Mouse (Mus musculus): ENCODE data around the gene S100a13. TPM values are rescaled to one million over a fixed set of nuclear protein-coding genes. Genes with fewer than 3 reads are reported as not detected.

The S100a13 gene
- total and polyA plus RNA-seq, 2 experiments from 2014 or later, result 86.2 to 146 TPM

DNA sequence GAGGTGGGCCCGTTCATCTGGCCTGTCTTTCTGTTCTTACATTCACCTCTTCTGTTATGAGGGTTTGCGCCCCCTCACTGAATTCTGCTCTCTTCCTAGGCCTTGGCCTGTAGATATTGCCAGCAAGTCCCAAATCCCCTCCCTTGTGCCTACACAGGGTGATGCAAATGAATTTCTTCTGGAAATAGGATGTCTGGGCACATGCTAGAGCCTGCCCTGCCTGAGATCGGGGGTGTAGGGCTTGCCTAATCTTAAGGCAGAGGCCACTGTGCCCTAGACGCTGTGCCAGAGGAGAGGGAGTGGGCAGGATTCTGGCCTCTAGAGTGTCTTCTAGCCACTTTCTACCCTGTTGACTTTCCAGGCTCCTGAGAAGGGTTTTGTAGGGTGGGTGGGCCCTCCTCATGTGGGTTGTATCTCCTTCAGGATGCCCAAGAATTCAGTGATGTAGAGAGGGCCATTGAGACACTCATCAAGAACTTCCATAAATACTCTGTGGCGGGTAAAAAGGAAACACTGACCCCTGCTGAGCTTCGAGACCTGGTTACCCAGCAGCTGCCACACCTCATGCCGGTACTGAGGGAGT, 13.1 kb downstream of the S100a13 start:
- no peak overlapping the region for H3K4me3 ChIP-seq (ENCODE audit: low read depth, low read length)
- WGBS, result 90% methylated on average over 7 of the region's 7 CpGs
- TF ChIP-seq CTCF (IDR thresholded peaks at IDR 0.05; ENCODE audit: low read depth) (no peak), EP300 (IDR thresholded peaks at IDR 0.05; ENCODE audit: low read depth) (no peak)
- no peaks in the 10 kb centered on the region for H3K4me1 ChIP-seq (ENCODE audit: control insufficient read depth, insufficient read depth)
- peaks cover 14% of the 10 kb centered on the region for H3K36me3 ChIP-seq (replicated peaks; ENCODE audit: control insufficient read depth, insufficient read depth, low read length)
- H3K4me2 ChIP-seq (ENCODE audit: low read depth, low read length), result no peak overlapping the region
- H3K27ac ChIP-seq (ENCODE audit: low read depth), result no peak overlapping the region
- DNase-seq (ENCODE audit: low spot score) (no peak), ATAC-seq (ENCODE audit: insufficient read depth, low read depth) (no peak)
- H3K9me3 ChIP-seq (replicated peaks; ENCODE audit: control insufficient read depth, low read length), result no peaks in the 10 kb centered on the region
- no peak overlapping the region for H3K9ac ChIP-seq (replicated peaks; ENCODE audit: low read depth, low read length)
- no peaks in the 10 kb centered on the region for H3K27me3 ChIP-seq (ENCODE audit: control insufficient read depth, insufficient read depth, low read length)

- no peak for TF ChIP-seq EP300 (IDR thresholded peaks at IDR 0.05; ENCODE audit: low read depth)
- no peak for TF ChIP-seq CTCF (IDR thresholded peaks at IDR 0.05; ENCODE audit: low read depth)
- Histone ChIP-seq H3K4me1 (ENCODE audit: control insufficient read depth, insufficient read depth) (no peaks in the 10 kb centered on the region), H3K9me3 (replicated peaks; ENCODE audit: control insufficient read depth, low read length) (no peaks in the 10 kb centered on the region), H3K4me2 (ENCODE audit: low read depth, low read length) (no peak overlapping the region), H3K27ac (ENCODE audit: low read depth) (no peak overlapping the region), H3K9ac (replicated peaks; ENCODE audit: low read depth, low read length) (no peak overlapping the region), H3K4me3 (ENCODE audit: low read depth, low read length) (no peak overlapping the region), H3K36me3 (replicated peaks; ENCODE audit: control insufficient read depth, insufficient read depth, low read length) (no peaks in the 10 kb centered on the region), H3K27me3 (ENCODE audit: control insufficient read depth, insufficient read depth, low read length) (no peaks in the 10 kb centered on the region)
- no peak for DNase-seq (ENCODE audit: low spot score)
- no peak for ATAC-seq (ENCODE audit: insufficient read depth, low read depth)
- WGBS, result 66% methylated on average over 5 of the region's 5 CpGs
These were observed 17.5 kb downstream of the S100a13 start for GRCm38 (mm10) chr3:90531713-90532112.

DNA sequence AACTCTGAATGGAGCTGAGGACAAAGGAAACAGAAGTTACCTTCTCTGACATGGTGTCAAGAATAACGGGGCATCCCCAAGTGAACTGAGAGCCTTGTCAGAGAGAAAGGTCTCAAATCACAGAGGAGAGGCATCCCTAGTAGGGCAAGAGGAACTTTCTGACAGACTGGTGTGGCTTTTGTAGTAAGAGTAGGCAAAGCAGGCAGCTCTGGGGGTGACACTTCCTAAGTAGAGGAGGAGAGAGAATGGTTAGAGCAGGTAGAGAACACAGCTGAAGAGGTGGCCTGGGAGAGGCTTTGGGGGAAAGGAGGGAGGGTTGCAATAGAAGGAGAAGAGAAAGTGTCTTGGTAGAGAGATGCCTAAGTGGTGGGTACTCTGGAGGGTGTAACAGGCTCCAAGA, 21.2 kb downstream of the S100a13 start:
- H3K4me3 ChIP-seq (ENCODE audit: low read depth, low read length), result no peak overlapping the region
- 68% methylated on average over 1 of the region's 1 CpGs for WGBS
- TF ChIP-seq EP300 (IDR thresholded peaks at IDR 0.05; ENCODE audit: low read depth) (no peak), CTCF (IDR thresholded peaks at IDR 0.05; ENCODE audit: low read depth) (no peak)
- no peak for ATAC-seq (ENCODE audit: insufficient read depth, low read depth)
- no peak overlapping the region for H3K9ac ChIP-seq (replicated peaks; ENCODE audit: low read depth, low read length)
- 0 out of 2 replicates have a peak, but pooled peaks cover 4% of the 10 kb centered on the region for H3K4me1 ChIP-seq (ENCODE audit: control insufficient read depth, insufficient read depth)
- no peak for DNase-seq (ENCODE audit: low spot score)
- H3K27ac ChIP-seq (ENCODE audit: low read depth), result no peak overlapping the region
- H3K36me3 ChIP-seq (replicated peaks; ENCODE audit: control insufficient read depth, insufficient read depth, low read length), result no peaks in the 10 kb centered on the region
- no peaks in the 10 kb centered on the region for H3K9me3 ChIP-seq (replicated peaks; ENCODE audit: control insufficient read depth, low read length)
- no peaks in the 10 kb centered on the region for H3K27me3 ChIP-seq (ENCODE audit: control insufficient read depth, insufficient read depth, low read length)
- no peak overlapping the region for H3K4me2 ChIP-seq (ENCODE audit: low read depth, low read length)

GRCm38 (mm10) chr3:90537141-90537904, 23.1 kb downstream of the S100a13 start, which contains the start of gene S100a16:
TSS of gene S100a16 (plus strand) at chr3:90537254.
- Histone ChIP-seq H3K9ac (replicated peaks; ENCODE audit: low read depth, low read length) (peak within 1 kb of the TSS; percentile 42), H3K36me3 (replicated peaks; ENCODE audit: control insufficient read depth, insufficient read depth, low read length) (no peaks in the 10 kb centered on the region), H3K27ac (ENCODE audit: low read depth) (peak within 1 kb of the TSS; percentile 50; the same call in 1 of the 2 replicates), H3K9me3 (replicated peaks; ENCODE audit: control insufficient read depth, low read length) (no peaks in the 10 kb centered on the region), H3K4me2 (ENCODE audit: low read depth, low read length) (peak within 1 kb of the TSS; percentile 51), H3K4me3 (ENCODE audit: low read depth, low read length) (peak within 1 kb of the TSS; percentile 33), H3K4me1 (ENCODE audit: control insufficient read depth, insufficient read depth) (0 out of 2 replicates have a peak, but pooled peaks cover 4% of the 10 kb centered on the region), H3K27me3 (ENCODE audit: control insufficient read depth, insufficient read depth, low read length) (no peaks in the 10 kb centered on the region)
- TF ChIP-seq EP300 (IDR thresholded peaks at IDR 0.05; ENCODE audit: low read depth), result no peak
- no peak for TF ChIP-seq CTCF (IDR thresholded peaks at IDR 0.05; ENCODE audit: low read depth)
- DNase-seq (ENCODE audit: low spot score) (peak; percentile 66), ATAC-seq (ENCODE audit: insufficient read depth, low read depth) (peak; percentile 85)
- 43% methylated on average over 10 of the region's 10 CpGs for WGBS

DNA sequence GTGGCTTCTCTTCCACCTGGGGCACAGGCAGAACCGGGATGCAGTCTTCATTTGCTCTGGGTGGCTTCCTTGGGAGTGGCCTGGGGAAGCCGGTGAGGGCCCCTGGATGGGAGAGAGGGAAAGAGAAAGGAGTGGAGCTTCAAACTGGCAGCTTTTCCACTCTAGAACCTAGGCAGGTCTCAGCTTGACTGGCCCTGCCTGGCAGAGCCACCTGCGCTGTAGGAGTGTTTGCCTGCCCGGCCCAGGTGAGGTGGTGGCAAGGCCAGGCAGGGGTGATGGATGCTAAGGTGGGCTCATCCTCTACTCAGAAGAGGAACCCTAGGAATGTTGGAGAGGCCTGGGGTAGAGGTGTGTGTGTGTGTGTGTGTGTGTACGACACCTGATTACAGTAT, 23.7 kb downstream of the S100a13 start:
- H3K36me3 ChIP-seq (replicated peaks; ENCODE audit: control insufficient read depth, insufficient read depth, low read length), result no peaks in the 10 kb centered on the region
- no peak for TF ChIP-seq CTCF (IDR thresholded peaks at IDR 0.05; ENCODE audit: low read depth)
- no peak for TF ChIP-seq EP300 (IDR thresholded peaks at IDR 0.05; ENCODE audit: low read depth)
- H3K27me3 ChIP-seq (ENCODE audit: control insufficient read depth, insufficient read depth, low read length), result no peaks in the 10 kb centered on the region
- H3K4me2 ChIP-seq (ENCODE audit: low read depth, low read length), result peak overlapping the region; percentile 51
- 72% methylated on average over 5 of the region's 5 CpGs for WGBS
- DNase-seq (ENCODE audit: low spot score) (no peak), ATAC-seq (ENCODE audit: insufficient read depth, low read depth) (no peak)
- peak overlapping the region; percentile 50; the same call in 1 of the 2 replicates for H3K27ac ChIP-seq (ENCODE audit: low read depth)
- H3K4me3 ChIP-seq (ENCODE audit: low read depth, low read length), result peak overlapping the region; percentile 33
- peak overlapping the region; percentile 42 for H3K9ac ChIP-seq (replicated peaks; ENCODE audit: low read depth, low read length)
- H3K4me1 ChIP-seq (ENCODE audit: control insufficient read depth, insufficient read depth), result 0 out of 2 replicates have a peak, but pooled peaks cover 4% of the 10 kb centered on the region
- H3K9me3 ChIP-seq (replicated peaks; ENCODE audit: control insufficient read depth, low read length), result no peaks in the 10 kb centered on the region

All from heart, postnatal 0 days (tissue).